Mouse (Mus musculus) heart, postnatal 0 days (tissue): ENCODE data around the gene Rag2.

Experiments used
- CTCF ChIP-seq: IDR thresholded peaks from 2 replicates; pipeline ENCODE4 v1.5.1; 2016; ENCODE audit warnings: antibody characterized with exemption, control low read depth, low read depth
- EP300 ChIP-seq: IDR thresholded peaks from 2 replicates; pipeline ENCODE4 v1.6.1; 2016; ENCODE audit warnings: antibody characterized with exemption, low read depth

DNA sequence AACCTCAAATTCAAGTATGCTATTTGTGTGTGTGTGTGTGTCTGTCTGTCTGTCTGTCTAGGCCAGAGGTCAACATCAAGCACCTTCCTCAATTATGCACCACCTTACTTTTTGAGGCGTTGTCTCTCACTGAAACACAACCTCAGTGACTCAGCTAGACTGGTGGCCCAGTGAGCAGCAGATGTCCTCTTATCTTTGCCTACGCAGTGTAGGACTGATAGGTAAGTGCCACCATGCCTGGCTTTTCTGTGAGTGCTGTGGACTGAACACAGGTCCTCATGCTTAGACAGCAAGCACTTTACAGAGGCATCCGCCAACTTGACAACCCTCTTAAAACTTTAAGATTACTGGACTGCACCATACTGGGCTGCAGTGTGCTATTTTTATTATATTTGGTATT, 44.2 kb downstream of the Rag2 start:
- TF ChIP-seq CTCF, result no peak
- TF ChIP-seq EP300, result no peak
